Mouse (Mus musculus): ENCODE measurements at regions not wholly inside any gene's neighbourhood (a gene's known extent, or its start where the extent isn't known, plus 50 kb on each side); places are given as distances from the start of the nearest gene placed in this dataset.

DNA sequence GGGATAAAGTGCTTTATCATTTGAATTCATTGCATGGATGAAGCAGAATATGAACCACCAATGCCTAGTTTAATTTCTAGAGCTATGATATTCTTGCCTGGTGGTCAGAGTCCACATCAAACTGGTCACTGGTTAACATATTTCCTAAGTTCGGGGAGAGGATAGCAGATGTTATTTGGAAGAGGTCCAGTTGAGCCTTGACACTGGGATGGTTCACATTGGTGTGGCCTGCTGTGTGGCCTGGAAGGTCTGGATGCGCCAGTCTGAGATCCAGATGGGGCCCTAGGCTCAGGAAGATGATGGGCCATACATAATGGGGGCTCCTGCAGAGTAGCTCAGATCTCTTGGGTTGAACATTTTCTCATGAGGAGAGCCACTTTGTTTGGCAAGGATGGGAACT, 127.3 kb upstream of the Id2 start:
- TF ChIP-seq CTCF (IDR thresholded peaks at IDR 0.05; ENCODE audit: borderline replicate concordance, extremely low read depth, insufficient read depth, insufficient read length) (no peak), POLR2A (IDR thresholded peaks at IDR 0.05; ENCODE audit: borderline replicate concordance, extremely low read depth, insufficient read depth, insufficient read length, poor library complexity, severe bottlenecking) (no peak)
